Mouse (Mus musculus) kidney, postnatal 36 days (tissue): ENCODE data around the gene Rragc.

ENCODE experiments used
- DNase-seq, 2 experiments: peaks; one replicate each; pipeline ENCODE4 v3.0.0; 2021 to 2022; ENCODE audit warnings: mixed read lengths in 2 of 2

Gene Rragc

DNA sequence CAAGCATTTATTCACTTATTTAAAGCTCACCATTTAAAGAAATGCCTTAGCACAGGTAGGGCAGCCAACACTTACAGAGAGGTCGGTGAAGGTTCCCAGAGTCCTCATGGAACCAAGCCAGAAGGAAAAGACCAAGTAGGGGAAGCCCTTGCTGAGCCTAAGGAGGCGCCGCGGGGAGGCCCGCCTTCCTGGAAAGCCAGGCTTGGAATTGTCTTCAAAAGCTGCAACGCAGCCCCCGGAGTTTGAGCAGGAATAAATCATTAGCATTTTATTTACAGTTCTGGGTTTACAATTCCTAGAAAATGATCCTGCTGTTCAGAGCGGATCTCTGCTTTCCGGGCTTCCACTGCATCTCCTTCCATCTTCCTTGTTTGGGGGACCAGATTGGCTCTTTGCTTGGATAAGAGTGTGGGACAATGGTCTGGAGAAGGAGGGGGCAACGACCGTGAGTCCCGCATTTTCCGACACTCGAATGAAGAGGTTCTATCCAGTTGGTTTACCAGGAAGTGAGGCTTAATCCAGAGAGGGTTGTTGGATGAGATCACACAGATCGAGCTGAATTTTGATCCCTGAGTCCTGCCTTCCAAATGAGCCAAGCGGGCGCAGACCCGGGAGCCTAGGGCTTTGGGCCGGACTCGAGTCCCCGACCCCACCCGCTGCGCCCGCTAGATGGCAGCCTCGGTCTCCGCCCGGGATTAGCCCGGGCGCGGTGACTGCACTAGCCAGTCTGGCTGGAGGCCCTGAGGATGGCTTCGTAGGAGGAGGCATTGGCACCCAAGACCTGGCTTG lies 39.7 kb downstream of the Rragc start:
- DNase-seq: peak; percentile 63 to 89

DNA sequence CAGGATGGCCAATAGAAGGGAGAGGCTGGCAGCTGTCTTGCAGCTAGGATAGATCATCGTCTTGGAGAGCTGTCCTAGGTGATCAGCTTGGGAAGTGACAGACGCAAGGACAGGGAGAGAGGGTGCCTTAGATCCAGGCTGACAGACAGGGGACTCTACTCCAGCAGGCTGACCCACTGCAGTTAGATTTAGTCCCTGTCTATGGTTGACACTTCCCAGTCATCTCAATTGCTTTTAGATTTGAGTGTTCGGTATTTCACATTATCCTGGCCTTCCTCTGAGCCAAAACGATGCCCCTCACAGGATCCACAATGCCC lies 40.2 kb downstream of the Rragc start:
- DNase-seq: no peak

- no peak for DNase-seq
These were observed 40.6 kb downstream of the Rragc start for GRCm38 (mm10) chr4:123957891-123958290.

DNA sequence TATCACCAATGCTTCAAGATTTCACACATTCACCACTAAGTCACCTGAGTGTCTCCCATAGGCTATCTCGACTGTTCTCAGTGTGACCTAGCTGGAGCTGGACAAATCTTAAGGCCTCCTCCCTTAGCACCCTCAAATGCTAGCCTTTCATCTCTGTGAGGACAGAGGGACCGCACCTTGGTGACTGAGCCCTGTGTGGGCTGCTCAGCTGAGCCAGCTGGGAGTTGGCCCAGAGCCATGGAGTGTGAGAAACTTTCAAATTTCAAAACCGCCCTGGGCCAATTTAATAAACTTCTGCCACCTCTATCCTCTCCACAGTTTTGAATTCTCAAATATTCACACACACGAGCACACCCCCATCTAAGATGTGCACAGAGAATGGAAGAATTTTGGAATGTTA lies 43.7 kb downstream of the Rragc start:
- peak in 1 of 2 experiments; percentile 9 for DNase-seq

DNA sequence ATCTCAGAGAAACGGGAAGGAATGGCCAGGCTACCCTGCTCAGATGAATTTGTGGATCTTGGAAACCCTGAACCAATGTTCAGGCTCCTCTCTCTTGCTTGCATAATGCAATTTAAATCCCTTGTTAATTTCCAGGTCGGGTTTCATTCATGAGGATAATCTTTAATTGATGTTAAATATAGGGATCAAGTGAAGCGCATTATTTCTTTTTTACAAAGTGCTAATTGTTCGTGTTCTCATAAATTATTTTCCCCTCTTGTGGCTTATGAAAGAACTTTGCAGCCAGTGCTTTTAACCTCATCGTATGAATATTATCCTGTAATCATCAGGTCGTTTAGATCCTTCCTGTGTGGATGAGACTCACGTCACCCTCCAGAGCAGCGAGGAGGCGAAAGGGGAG lies 45.5 kb downstream of the Rragc start:
- no peak for DNase-seq

DNA sequence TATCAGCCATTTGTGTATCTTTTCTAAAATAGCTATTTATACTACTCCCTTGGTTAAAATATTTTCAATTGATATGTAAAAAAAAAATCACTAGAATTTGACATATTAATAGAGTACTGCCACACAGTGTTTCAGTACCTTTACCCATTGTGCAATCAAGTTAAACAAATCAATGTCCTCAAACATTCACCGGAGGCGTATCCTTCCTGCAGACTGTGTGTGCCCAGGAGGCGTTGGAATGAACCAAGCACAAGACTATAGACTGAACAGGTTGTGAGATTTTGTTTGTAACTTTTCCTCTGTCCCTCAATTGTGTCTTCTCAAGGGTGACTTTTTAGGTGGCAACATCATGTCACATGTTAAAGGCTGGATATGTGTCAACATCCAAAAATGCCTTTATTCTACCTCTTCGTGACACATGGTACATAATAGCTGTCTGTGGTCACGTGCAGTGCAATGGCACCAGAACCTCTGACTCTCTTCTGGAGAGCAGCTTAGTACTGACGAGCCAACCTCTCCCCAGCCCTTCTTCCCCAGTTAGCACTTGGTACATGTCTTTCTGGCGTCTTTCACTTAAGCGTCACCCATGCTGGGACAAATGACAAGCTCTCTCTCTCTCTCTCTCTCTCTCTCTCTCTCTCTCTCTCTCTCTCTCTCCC lies 51.5 kb downstream of the Rragc start:
- DNase-seq: no peak

DNA sequence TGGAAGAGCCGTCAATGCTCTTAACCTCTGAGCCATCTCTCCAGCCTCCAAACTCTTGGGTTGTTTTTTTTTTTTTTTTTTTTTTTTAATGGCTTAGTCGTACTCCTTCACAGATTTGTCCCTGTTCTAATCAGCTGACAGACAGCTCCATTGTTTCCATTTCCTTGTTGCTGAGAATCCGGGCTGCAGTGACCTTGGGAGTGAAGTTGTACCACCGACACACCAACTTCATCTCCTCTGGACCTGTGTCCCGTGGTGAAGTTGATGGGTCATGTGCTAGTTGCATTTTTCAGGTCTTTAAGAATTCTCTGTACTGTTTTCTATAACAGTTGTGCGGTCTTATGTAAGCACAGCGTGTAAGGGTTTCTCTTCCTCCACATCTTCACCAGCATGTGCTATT lies 52.2 kb downstream of the Rragc start:
- DNase-seq: no peak

- peak in 1 of 2 experiments; percentile 43 for DNase-seq
These were observed 53.8 kb downstream of the Rragc start for GRCm38 (mm10) chr4:123971059-123971458.

GRCm38 (mm10) chr4:123972423-123973049 lies 55.3 kb downstream of the Rragc start:
- DNase-seq: no peak

DNA sequence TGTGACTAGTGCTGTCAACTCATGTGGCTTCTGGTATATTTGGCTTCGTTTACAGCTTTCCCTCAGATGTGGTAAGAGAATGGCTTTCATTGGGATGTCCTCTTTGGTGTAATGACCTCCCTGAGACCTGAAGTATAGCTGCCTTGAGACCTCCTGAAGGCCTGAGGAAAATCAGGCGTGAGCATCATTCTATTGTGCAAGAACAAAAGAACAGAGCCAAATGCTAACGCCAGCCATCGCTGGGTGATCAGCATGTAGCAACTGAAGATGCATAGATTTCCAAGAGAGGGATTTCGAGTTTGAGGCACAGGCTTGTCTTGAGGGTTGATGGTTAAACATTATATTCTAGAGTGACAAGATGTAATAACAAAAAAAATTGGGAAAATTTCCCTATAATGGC lies 64.9 kb downstream of the Rragc start:
- DNase-seq: no peak
